Mouse (Mus musculus) cerebellum, postnatal 4 days (tissue): ENCODE data around the gene Cntnap1.
"Not testable (repeated sequence)": the region's sequence is repeated elsewhere in the genome, so short reads cannot be mapped to it uniquely, and the experiment has no call there.

Source experiments
- DNase-seq, 2 experiments: peaks; one replicate each; pipeline ENCODE4 v3.0.0; 2022; ENCODE audit warnings: low spot score in 2 of 2, mixed read lengths in 1 of 2

The Cntnap1 gene

DNA sequence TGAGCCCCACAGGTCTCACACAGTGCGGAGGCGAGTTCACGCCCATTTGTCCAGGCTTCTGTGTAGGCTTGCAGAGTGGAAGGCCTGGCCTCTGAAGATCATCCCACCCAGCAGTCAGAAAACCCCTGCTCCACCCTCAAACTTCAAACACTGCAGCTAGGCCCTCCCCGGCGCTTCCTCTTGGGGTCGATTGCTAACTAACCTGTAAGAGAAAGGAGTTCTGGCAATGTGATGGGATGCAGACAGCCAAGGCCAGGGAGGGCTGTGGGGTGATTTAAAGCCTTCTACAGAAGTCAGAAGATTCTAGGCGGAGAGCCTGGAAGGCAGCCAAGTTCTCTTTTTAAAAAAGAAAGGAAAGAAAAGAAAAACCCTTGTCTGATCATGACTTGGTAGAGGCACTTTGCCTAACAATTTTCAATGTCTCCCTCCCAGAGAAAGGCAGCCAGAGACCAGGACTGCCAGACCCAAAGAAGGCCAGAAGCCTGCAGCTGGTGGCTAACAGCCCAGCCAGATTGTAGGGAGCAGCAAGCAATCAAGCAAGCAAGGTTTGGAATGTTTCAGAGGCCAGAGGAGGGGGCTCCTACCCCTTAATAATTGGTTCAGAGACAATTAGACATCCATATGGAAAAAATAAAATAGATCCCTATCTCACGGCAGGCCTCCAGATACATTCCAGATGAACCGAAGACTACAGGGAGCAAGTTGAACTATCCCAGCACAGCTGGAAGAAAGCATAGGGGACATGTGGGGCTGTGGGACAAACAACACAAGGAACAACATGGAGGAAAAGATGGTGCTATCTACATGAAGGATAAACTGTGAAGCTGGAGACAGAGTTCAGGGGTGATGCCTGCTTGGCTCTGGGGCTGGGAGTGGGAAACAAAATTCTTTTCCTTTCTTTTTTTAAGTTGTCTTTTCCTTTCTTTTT is 20.9 kb upstream of the Cntnap1 start:
- no peak for DNase-seq

DNA sequence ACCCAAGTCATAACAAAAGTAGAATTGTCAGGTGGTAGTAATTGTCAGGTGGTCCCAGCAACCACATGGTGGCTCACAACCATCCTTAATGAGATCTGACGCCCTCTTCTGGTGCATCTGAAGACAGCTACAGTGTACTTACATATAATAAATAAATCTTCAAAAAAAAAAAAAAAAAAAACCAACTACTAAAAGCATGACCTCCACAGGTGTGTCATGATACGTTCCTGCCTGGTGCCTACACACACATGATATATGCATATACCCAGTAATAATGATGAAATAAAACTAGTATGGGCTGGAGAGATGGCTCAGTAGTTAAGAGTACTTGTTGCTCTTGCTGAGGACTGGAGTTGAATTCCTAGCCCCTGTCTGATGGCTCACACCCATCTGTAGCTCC is 19.3 kb upstream of the Cntnap1 start:
- no peak for DNase-seq

DNA sequence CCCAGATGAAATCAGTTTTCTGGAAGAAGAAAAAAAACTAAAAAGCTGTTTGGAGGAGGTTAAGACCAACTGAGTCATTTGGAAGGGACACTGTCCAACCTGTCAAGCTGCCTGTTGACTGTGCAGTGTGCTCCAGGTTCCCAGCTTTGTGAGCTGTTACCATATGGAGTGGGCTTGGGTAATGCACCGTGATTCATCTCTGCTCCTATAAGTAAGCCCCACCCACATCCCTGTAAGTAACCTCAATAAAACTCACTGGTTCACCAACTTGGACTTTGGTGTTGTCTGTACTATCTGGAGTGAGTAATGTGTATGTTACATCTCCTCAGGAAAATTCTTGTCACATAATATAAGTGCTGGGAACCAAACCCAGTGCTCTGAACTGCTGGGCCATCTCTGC is 17.5 kb upstream of the Cntnap1 start:
- DNase-seq = no peak

DNA sequence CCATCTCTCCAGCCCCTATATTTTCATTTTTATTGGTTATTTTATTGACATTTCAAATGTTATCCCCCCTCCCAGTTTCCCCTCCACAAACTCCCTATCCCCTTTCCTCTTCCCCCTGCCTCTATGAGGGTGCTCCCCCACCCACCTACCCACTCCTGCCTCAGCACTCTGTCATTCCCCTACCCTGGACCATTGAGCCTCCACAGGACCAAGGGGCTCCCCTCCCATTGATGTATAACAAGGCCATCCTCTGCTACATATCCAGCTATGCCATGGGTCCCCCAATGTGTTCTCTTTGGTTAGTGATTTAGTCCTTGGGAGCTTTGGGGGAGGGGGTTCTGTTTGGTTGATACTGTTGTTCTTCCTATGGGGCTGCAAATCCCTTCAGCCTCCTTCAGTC is 15.7 kb upstream of the Cntnap1 start:
- DNase-seq = no peak

DNA sequence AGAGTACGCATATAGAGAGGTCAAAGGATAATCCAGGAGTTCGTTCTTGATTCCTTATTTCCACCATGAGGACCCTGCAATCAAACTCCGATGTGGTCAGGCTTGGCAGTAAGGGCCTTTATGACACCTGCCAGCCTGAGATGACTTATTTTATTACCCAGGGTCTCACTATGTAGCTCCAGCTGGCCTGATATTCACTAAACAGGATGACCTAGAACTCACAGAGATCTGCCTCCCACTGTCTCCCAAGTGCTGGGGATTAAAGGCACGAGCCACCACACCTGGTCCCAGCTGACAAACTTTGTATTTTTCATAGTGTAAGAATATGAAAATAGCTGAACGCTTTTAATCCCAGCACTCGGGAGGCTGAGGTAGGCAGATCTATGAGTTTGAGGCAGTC is 15.2 kb upstream of the Cntnap1 start:
- DNase-seq = no peak

DNA sequence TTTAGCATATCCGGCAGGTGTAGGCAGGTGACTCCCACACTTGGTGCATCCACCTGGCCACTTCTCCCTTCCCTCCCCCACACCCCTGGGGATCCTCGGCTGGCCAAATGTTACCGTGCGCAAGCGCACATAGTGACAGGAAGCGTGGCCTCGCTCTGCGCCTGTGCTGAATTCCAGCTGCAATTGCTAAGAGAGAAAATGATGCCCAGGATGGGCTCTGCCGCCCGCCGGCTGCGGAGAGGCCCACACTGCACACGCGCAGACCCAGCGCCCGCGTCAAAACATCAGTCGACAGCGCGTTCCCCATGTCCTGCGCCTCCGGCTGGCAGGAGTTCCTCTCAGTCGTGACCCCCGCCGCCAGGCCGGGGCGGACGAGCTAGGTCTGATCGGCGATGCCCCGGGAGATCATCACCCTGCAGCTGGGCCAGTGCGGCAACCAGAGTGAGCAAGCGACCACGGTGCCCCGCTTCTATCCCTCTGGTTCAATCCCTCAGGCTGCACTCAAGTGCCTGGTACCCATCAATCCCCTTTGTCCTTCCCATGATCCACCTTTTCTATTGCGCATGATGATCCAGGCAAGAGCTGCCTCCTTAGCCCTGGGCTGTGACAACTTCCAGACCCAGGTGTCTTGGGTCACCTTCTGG is 14.5 kb upstream of the Cntnap1 start, which contains the start of gene Tubg2:
Gene Tubg2 (plus strand): TSS at position 180 of the 644 bp plus-strand sequence.
- peak; percentile 54 to 56 for DNase-seq

DNA sequence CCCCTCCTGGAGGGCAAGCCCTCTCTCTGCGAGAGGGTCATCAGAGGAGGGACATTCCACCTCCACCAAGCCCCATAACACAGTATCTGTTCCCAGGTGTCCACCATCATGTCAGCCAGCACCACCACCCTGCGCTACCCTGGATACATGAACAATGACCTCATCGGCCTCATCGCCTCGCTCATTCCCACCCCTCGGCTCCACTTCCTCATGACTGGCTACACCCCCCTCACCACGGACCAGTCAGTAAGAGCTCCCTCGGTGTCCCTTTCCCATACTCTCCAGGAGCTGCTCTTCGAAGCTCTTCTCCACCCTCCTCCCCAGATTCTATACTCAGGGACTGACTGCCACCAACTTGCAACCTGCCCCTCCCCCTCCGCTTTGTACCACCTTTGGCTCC is 10.2 kb upstream of the Cntnap1 start:
- DNase-seq = not testable (repeated sequence)

DNA sequence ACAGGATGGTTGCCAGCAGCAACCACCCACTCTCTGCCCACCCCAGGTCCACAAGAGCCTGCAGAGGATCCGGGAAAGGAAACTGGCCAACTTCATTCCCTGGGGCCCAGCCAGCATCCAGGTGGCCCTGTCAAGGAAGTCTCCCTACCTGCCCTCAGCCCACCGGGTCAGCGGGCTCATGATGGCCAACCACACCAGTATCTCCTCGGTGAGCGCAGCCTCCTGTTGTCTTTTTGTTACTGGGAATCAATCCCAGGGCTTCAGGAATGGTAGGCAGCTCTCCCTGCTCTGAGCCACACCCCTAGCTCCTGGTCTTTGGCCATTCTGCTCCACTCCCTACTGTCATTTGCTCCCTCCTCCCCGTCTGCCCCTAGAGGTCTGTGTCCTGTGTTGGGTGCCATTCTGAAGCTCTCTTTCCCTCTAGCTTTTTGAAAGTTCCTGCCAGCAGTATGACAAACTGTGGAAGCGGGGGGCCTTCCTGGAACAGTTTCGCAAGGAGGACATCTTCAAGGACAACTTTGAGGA is 9.3 kb upstream of the Cntnap1 start:
- DNase-seq = not testable (repeated sequence)

DNA sequence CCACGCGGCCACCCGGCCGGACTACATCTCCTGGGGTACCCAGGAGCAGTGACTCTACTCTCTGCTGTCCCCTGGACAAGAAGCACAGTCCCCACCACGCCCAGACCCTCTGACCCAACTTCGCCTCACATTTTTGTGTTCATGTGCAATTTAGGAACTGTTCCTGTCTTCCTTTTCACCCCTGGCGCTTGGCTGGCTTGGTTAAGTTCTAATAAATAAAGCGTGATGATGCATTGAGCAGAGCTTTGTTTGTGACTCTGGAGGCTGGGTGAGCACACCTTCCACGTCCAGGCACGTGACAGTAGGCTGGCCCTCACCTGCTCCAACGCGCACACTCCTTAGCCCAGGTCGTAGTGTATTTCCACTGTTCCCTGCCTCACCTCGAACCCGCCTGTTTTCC is 8.8 kb upstream of the Cntnap1 start:
- no peak for DNase-seq

DNA sequence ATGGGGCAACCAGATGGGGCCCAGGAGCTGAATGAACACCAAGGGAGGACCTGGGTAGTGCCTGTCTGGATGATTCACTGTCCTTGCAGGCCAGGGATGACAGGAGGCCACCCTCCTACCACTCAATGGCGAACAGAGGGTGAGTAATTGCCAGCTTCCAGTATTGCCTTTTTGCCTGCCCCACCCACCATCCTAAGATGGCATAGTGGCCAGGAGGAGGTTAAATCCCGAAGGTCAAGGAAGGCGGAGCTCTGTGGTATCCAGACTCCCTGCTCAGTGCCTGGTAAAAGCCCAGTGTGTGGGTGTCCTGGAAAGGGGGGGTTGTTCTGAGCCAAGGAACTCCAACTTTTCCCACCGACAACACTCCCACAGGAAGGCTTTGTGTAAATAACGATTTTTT is 8.0 kb upstream of the Cntnap1 start:
- DNase-seq = no peak

DNA sequence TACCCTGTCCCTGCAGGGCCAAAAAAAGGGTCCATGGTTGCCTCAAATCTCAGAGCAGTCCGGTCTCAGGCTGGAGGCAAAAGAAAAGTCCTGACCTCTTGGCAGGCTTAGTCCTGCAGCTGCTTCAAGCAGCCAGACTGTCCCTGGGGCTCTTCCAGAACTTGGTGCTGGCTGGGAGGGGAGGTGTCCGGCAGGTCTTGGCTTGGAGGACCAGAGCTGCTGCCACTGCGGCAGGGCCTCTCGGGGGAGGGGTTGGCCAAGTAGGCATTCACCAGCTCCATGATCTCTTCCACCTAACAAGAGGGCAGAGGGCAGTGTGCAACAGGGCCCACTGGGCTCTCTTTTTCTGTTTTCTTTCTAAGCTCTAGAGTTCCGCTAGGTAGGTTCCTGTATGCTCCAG is 7.6 kb upstream of the Cntnap1 start:
- DNase-seq = no peak

DNA sequence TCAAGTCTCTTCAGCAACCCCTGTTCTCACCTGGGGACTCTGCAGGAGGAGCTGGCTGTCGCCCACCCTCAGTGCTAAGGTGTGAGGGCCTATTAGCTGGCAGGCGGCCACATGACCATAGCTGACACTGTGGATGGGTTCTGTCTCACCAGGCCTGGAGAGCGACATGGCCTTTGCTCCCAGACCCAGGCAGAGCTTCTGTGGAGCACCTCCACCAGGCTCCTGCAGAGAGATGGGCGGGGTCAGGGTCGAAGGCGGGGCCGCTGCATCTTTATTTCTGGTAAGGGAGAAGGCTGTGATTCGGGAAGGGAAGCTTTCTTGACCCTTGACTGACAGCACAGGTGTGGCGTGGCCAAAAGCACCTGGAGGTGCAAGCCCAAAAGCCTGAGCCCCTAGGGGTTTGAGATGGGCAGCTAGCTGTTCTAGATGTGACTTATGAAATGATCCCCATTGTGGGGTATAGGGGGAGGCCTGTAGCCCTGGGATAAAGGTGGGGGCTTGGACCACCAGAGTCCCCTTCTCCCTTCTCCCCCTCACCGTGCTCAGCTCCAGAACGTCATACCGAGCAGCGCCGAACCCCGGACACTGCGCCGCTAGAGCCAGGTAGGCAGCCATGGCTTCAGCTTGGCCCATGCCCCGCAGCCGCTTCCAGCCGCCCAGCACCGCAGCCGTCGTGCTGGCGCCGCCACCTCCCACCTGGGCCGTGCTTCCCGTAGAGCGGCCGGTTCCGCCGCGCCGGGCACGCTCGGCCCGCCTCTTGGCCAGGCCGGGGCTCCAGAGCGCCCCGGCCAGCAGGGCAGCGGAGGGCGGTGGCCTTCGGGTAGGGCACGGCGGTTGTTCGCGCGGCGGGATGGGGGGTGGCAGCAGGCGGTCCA is 6.6 kb upstream of the Cntnap1 start:
- DNase-seq = no peak

DNA sequence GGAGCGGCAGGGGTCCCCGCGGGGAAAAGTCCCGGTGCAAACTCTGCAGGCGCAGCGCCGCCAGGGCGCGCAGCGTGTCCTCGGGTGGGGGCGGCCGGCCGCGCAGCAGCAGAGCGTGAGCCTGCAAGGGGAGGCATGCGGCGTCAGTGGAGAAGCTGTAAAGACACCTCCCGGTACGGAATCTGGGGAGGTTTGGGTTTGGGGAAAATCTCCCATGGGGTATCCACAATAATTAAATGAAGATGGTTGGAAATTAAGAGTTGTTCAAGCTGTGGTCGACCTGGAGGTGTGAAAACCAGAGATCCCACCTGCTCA is 6.0 kb upstream of the Cntnap1 start:
- no peak for DNase-seq

DNA sequence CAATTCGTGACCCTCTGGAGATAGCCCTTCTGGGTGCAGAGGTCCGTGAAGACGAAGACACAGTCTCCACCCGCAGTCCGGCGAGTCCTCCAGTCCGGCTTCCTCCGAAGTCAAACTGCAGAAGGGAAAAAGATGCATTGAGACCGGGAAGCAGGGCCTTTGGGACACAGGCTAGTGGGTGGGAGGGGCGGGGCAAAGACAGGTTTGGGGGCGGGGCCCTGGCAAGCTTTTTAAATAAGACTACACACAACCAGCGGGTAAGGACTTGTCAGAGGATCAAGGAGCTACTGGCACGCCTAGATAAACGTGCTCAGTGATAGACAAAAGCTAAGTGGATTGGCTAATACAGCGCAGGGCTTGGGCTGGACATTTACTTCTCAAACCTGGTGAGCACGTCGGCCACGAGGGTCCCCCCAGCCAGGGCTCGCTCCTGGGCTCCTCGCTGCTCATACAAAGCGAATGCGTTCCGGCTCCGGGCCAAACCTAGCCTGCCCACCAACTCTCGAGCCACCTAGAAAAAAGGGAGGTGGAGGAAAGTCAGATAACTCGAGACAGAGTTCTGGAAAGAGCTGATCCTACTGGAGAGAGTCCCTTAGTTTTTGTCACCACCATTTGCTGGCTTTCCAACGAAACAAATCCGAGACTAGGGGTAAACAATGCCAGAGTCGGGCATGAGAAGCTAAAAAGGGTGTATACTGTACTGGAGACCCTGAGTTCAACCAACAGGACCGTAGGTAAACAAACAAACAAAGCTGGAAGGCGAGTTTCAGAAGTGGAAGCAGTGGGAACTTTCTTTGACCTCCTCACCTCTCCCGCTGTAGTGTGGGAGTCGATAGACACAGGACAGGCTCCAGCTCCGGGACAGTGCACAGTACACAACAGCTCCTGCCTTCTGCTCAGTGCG is 5.4 kb upstream of the Cntnap1 start:
- no peak for DNase-seq

DNA sequence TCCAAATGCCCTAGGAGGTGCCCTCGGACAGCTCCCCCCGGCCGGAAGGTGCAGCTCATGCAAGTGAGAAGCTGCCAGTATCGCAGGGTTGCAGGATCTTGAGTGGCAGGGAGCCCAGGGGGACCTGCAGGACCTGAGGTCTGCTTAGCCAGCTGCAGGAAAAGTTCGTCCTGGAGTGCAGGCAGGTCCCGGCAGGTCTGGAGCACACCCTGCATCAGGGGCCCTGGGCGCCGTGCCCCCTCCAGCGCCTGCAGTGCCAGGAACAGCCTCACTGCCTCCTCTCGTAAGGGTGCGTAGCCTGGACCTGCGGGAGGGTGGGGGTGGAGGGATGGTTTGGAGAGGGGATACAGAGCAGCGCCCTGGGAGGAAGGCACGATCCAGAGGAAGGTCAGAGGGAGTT is 4.0 kb upstream of the Cntnap1 start:
- no peak for DNase-seq

DNA sequence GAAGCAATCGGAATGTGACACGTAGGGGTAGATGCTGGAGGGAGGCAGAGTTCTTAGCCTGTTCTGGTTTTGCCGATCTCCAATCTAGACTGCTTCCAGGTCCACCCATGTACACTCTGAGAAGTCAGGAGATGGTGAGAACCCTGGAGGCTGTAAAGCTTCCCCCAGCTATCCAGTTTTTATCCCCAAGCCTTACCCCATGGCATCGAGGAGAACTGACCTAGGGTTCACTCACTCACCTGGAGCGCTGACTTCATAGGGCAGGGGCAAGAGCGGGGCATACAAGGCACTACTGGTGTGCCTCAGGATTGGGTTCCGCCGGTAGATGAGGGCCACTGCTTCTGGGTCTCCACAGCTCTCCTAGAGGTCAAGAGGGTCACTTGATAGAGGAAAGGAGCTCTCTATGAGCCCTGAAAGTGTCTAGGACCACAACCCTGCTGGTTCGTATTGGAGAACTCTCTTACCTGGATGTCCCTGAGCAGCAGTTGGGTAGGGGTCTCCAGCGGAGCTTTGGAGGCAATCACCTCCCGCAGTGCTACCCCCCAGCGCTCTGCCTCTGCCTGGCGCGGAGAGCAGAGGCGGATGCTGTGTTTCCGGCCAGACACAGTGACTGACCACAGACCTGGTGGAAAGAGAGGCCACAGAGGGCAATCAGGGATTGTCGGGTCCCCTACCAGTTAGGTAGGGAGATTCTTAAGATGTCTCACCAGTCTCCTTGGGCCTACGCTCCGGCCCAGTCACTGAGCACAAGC is 2.9 kb upstream of the Cntnap1 start:
- DNase-seq = no peak

DNA sequence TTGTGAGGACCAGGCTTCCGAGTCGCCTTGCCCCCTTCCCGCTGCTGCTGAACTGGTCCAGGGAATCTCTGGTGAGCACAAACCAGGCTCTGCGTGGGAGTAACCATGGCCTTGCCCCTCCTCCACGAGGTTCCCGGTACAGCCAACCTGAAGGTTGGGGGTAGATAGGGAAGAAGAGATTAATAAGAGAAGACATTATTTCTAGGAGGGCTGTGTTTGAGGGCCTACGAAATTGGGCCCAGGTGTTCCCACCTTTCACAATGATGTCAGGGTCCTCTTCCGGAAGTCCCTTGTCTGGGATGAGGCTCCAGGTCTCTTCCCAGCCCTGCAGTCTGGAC is 2.4 kb upstream of the Cntnap1 start:
- DNase-seq = no peak

DNA sequence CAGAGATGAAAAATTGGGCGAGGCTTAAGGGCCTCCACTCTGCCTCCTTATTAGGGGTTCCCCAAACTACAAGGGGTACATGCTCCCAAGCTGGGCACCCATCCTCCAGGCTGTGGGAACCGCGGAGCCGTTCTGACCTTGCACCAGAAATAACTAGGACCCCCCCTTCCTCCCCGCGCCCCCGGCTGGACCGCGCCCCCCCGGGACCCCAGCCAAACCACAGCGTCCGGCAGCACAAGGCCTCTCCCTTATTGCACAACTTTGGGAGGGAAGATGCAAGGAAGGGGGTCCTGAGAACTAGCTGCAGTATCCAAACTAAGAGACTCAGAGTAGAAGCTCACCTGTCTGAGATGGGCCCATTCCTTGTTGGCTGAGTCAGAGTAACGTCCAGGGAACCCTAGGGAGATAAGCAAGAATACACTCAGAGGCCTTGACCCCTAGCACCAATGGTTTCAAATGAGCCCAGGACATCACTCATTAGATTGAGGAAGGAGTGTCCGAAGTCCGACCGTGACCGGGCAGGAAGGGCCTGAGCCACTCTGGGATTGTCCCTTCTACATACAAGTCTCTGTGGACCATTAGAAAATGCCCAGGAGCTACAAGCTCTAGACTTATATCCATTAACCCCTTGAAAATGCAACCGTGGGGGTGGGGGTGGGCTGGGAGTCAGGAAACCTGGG is 1.9 kb upstream of the Cntnap1 start:
- DNase-seq = no peak

DNA sequence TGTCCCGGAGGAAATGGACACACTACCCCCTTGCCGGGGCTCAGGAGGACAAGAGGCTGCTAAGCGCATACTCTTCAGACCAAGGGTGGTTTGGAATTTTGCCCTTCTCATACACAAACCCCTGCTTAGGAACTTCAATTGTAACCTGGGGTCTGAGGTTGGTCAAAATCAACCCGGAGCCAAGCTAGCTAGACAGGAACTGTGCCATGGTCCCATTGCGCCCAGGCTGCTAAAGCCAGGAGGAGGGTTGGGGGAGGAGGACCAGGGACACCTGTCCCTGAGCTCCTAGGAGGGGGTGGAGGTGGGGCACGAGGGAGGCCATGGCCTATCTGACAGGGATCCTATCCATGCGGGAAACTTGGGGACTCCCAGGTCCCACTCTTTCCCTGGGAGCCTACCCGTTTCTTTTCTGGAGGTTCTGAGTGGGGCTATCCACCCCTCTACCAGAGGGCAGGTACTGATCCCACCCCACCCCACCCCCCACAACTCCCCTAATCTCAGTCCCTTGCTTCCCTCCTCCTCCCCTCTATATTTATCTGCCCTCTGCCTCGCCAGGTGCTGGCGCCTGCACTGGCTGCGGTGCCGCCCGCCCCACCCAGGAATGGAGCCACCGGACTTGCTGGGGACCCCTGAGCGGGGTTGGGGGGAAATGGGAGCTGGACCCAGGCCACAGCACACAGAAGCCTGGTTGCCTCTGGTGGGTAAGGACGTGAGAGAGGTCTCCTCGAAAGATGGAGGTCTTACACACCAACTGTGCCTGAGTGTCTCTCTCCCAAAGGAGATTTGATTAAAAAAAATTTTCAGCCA is 819 bp upstream of the Cntnap1 start:
- DNase-seq = no peak
